Mouse (Mus musculus) hindbrain, embryonic 14.5 days (tissue): Measurements from ENCODE around the gene Ifi203. TPM values are rescaled to one million over a fixed set of nuclear protein-coding genes. Genes with fewer than 3 reads are reported as not detected.
"Not testable (repeated sequence)": the region's sequence is repeated elsewhere in the genome, so short reads cannot be mapped to it uniquely, and the experiment has no call there.

Experiments used
- ATAC-seq: fragments of 200-750 bp; cut with Nextera tagmentation; 2 replicates; pipeline ENCODE4 v1.8.0; 2017; ENCODE audit warnings: moderate number of reproducible peaks, mild to moderate bottlenecking, moderate TSS enrichment, moderate library complexity; ENCODE audit not compliant: low FRiP score
- DNase-seq: peaks from one replicate; pipeline ENCODE4 v3.0.0-alpha.2; 2015; ENCODE audit warnings: low spot score
- H3K27ac ChIP-seq: fragments of 300-500 bp; sonication (generic); 2 replicates; pipeline ENCODE4 v1.5.1; 2014; ENCODE audit warnings: mild to moderate bottlenecking, moderate library complexity
- H3K27me3 ChIP-seq: fragments of 300-500 bp; sonication (generic); 2 replicates; pipeline ENCODE4 v1.6.1; 2014; ENCODE audit warnings: mild to moderate bottlenecking, low read length, mixed read lengths; ENCODE audit not compliant: control insufficient read depth, insufficient read depth
- H3K36me3 ChIP-seq: fragments of 300-500 bp; sonication (generic); replicated peaks from 2 replicates; pipeline ENCODE4 v1.6.1; 2014; ENCODE audit not compliant: control insufficient read depth, insufficient read depth
- H3K4me1 ChIP-seq: fragments of 300-500 bp; sonication (generic); replicated peaks from 2 replicates; pipeline ENCODE4 v1.6.1; 2014; ENCODE audit warnings: antibody characterized with exemption, low read length, mixed read lengths; ENCODE audit not compliant: control insufficient read depth, insufficient read depth
- H3K4me2 ChIP-seq: fragments of 300-500 bp; sonication (generic); replicated peaks from 2 replicates; pipeline ENCODE4 v1.6.1; 2014; ENCODE audit warnings: mild to moderate bottlenecking, moderate library complexity
- H3K4me3 ChIP-seq: fragments of 300-500 bp; sonication (generic); replicated peaks from 2 replicates; pipeline ENCODE4 v1.5.1; 2014; ENCODE audit warnings: mild to moderate bottlenecking, low read length
- H3K9ac ChIP-seq: fragments of 300-500 bp; sonication (generic); 2 replicates; pipeline ENCODE4 v1.6.1; 2014
- H3K9me3 ChIP-seq: fragments of 300-500 bp; sonication (generic); 2 replicates; pipeline ENCODE4 v1.6.1; 2016; ENCODE audit warnings: low read length; ENCODE audit not compliant: control insufficient read depth
- WGBS: fragments of 180-500 bp; shearing (Covaris S2); extraction: QIAGEN DNeasy Blood & Tissue Kit; methylation state at CpG from one replicate; pipeline ENCODE4 v1.1.7; 2014; 5-methylcytosine and 5-hydroxymethylcytosine counted together
- polyA plus RNA-seq: library from polyadenylated mRNA; unstranded; fragments of >200 nt; fragmentation: Nextera tagmentation; extraction: Ambion mirVana; gene quantifications from 2 replicates; pipeline ENCODE4 v1.2.1, GENCODE M21; 2014

Gene Ifi203
- polyA plus RNA-seq, 1 experiment from 2014 or later = 1.2 TPM

DNA sequence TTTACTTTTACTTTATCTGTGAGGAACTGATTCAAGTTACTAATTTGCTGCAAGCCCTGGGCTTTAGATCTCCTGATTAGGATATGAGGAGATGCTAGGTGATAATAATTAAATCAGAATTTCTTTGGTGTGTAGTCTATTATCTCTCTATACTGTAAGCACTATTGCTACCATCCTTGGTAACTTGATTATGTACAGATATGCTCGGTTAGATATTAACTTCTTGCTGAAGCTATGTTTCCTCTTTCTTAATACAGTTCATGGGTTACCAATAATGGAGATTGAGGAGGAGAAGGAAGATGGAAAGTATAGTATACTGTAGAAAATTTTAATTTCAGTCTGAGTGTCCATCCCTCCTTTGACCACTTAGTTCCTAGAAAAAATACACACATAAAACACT is 11.1 kb upstream of the Ifi203 start:
- ATAC-seq = no peak
- no peak for DNase-seq
- no peaks in the 10 kb centered on the region for H3K4me1 ChIP-seq
- H3K36me3 ChIP-seq = no peaks in the 10 kb centered on the region
- 95% methylated on average over 1 of the region's 1 CpGs for WGBS
- H3K27me3 ChIP-seq = no peaks in the 10 kb centered on the region
- H3K4me3 ChIP-seq = no peak overlapping the region
- H3K9ac ChIP-seq = no peak overlapping the region
- H3K27ac ChIP-seq = no peak overlapping the region
- no peaks in the 10 kb centered on the region for H3K9me3 ChIP-seq
- no peak overlapping the region for H3K4me2 ChIP-seq

DNA sequence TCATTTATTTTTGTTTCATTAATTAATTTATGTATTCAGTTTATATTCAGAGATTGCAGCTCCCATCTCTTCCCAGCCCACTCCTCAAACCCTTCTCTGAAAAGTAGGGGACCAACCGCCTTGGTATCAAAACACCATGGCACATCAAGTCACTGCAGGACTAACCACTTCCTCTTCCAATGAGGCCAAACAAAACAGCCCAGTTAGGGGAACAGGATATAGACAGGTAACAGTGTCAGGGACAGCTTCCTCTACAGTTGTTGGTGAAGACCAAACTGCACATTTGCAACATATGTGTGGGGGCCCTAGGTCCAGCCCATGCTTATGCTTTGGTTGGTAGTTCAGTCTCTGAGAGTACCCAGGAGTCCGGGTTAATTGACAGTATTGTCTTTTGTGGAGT is 6.6 kb upstream of the Ifi203 start:
- H3K9ac ChIP-seq, H3K36me3 ChIP-seq, H3K4me2 ChIP-seq, DNase-seq, ATAC-seq, H3K27ac ChIP-seq, H3K27me3 ChIP-seq, H3K9me3 ChIP-seq, H3K4me3 ChIP-seq, H3K4me1 ChIP-seq: not testable (repeated sequence)
- 94% methylated on average over 2 of the region's 2 CpGs for WGBS

DNA sequence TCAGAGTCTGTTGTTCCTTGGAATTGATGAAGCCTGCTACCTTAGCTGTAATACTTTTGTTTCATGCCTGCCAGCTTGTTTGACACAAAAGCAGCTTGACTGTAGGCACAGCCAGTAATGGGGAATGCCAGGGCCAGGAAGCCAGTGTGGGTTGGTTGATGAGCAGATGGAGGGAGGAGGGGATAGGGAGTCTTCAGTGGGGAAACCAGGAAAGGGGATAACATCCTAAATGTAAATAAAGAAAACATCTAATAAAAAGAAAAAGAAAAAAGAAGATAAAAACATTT is 251 bp upstream of the Ifi203 start:
- H3K27me3 ChIP-seq, DNase-seq, H3K9me3 ChIP-seq, H3K4me3 ChIP-seq, ATAC-seq, H3K4me2 ChIP-seq, H3K9ac ChIP-seq, H3K27ac ChIP-seq, H3K36me3 ChIP-seq, H3K4me1 ChIP-seq: not testable (repeated sequence)

DNA sequence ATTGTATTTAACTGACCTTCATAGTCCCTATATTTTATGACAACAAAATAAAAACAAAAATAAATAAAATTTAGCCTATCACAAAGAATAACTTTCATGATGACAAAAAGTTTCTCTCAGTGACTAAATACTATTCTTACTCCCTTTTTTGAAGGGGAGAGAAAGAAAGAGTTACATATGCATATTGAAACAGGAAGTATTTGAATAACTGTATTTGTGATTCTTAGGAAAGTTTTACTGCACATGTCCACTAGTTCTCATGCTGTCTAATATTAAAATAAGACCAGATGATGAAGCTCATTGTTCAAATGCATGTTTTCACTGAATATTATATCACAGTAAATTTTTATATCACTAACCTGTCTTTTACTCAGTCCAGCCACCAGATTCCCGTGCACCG is 950 bp downstream of the Ifi203 start:
- not testable (repeated sequence) for H3K4me2 ChIP-seq, ATAC-seq, H3K4me3 ChIP-seq, H3K36me3 ChIP-seq, H3K27ac ChIP-seq, H3K9me3 ChIP-seq, H3K4me1 ChIP-seq, H3K9ac ChIP-seq, H3K27me3 ChIP-seq, DNase-seq
- WGBS = 96% methylated on average over 2 of the region's 2 CpGs

DNA sequence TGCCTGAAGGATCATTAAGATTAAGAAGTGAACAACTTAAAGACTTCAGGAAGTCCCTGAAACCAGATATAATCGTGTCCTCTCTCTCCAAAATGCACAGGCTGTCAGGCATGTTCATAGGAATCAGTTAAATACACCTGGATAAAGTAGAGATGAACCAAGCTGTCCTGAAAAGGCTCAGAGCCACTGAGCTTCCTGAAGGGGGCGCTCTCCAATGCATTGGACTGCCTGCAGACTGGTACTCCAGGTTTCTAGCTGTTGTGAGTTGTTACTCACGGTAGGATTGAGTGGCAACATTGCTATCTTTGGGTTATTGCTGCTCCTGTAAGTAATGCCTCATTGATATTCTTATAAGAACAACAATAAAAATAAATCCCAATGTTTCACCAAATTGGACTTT is 23.2 kb downstream of the Ifi203 start:
- not testable (repeated sequence) for H3K4me2 ChIP-seq, H3K9me3 ChIP-seq, H3K27ac ChIP-seq, DNase-seq, H3K36me3 ChIP-seq, H3K9ac ChIP-seq, ATAC-seq, H3K27me3 ChIP-seq, H3K4me1 ChIP-seq, H3K4me3 ChIP-seq
- 81% methylated on average over 2 of the region's 3 CpGs for WGBS

DNA sequence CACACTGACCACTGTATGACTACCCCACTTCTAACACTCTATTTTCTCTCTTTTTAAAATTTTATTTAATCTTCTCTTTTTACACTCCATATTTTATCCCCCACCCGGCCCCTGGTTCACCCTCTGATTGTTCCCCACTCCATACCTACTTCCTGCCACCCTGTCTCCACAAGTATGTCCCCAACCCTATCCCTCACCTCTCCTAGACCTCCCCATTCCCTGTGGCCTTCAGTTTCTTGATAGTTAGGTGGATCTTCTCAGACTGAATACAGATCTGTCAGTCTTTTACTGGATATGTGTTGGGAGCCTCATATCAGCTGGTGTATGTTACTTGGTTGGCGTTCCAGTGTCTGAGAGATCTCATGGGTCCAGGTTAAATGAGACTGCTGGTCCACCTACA is 27.9 kb downstream of the Ifi203 start:
- H3K4me1 ChIP-seq = no peaks in the 10 kb centered on the region
- ATAC-seq (no peak), DNase-seq (no peak)
- no peak overlapping the region for H3K4me2 ChIP-seq
- H3K27ac ChIP-seq = no peak overlapping the region
- H3K9ac ChIP-seq = no peak overlapping the region
- H3K36me3 ChIP-seq = no peaks in the 10 kb centered on the region
- no peak overlapping the region for H3K4me3 ChIP-seq
- H3K27me3 ChIP-seq = no peaks in the 10 kb centered on the region
- no peaks in the 10 kb centered on the region for H3K9me3 ChIP-seq
- WGBS = 82% methylated on average over 2 of the region's 2 CpGs

DNA sequence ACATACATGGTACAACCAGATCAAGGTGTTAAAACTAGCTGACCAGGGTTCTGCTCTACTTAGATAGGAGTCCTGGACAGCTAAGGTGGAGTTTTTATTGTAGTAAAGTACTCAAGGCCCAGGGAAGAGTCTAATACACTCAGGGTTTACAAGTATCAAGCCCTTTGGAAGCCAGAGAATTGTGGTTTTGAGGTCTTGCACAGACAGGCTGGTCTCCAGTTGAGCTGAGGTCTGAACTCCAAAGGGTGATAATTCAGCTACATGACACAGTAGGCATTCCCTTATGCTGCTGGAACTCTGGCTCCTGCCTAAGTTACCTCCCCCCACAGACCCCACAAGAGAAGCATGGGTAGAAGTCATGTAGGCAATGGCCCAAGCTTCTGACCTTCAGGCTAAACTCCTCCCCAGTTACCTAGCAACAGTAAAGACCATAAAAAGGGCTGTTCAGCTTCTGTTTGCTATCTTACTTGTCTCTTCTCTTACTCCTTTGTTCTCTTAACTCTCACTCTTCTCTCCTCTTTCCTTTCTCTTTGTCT is 29.1 kb downstream of the Ifi203 start:
- not testable (repeated sequence) for H3K36me3 ChIP-seq, H3K4me3 ChIP-seq, ATAC-seq, H3K27me3 ChIP-seq, H3K4me2 ChIP-seq, H3K27ac ChIP-seq, H3K9me3 ChIP-seq, DNase-seq, H3K9ac ChIP-seq, H3K4me1 ChIP-seq

DNA sequence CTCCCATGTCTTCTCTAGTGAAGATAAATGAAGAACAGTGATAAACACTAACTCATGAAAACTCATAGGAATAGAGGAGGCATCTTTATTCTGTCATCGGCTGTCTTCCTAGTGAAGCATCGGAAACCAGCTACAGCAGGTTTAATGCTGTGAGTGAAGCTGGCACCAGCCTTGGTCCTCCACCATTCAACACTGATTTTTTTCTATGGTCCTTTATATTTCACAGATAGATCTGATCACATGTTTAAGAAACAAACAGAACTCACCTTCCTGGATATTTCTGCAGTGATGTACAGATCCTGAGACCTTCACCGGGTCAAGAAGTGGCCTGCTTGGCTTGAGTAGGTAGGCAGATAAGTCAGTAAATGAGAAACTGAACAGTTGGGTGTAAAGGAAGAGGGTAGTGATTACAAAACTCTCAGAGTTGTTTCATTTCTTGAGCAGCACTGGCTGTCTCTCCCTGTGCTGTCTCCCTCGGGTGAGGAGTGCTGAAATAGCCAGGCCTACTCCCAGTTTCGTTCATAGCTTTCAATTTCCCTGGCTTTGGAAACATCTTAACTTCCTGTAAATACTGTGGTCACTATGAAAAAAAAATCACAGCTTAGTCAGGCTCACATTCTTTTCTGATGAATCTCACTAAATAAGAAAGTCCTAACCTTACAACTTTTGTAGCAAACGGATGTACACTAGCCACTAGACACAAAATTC is 29.8 kb downstream of the Ifi203 start, which contains the start of gene Ifi211:
Gene Ifi211 (minus strand): TSS at position 499 of the 708 bp plus-strand sequence.
- DNase-seq, ATAC-seq, H3K4me1 ChIP-seq, H3K36me3 ChIP-seq, H3K4me2 ChIP-seq, H3K27me3 ChIP-seq, H3K4me3 ChIP-seq, H3K9ac ChIP-seq, H3K9me3 ChIP-seq, H3K27ac ChIP-seq: not testable (repeated sequence)
- 90% methylated on average over 6 of the region's 6 CpGs for WGBS

DNA sequence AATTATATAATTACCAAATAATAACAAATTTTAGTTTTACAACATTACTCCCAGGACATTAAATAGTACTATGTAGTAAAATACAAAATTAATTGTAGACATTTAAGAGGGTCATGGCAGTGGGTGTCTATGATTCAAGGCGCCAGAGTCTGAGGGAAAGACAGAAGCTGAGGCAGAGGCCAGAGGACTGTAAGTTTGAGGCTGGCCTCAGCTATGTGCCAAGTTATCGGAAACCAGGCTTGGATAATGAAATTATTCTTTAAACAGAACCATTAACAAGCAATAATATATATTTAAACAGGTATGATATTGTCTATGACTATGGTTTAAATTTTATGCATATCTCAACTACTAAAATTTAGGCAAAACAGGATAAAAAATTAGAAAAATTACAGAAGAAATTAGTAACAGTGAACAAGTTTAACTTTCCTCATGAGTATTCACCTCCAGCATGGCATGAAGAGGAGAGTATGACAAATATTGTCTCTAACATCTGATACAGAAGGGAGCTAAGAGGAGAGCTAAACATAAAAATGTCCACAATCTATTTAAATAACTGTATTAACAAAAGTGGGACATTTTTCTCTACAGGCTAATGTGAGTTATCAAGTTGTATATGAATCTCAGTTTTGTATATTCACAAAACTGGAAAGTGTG is 30.5 kb downstream of the Ifi203 start:
- Histone ChIP-seq H3K4me3 (no peak overlapping the region), H3K36me3 (no peaks in the 10 kb centered on the region), H3K4me1 (no peaks in the 10 kb centered on the region), H3K9ac (no peak overlapping the region), H3K4me2 (no peak overlapping the region), H3K27me3 (no peaks in the 10 kb centered on the region), H3K27ac (no peak overlapping the region), H3K9me3 (no peaks in the 10 kb centered on the region)
- WGBS = 92% methylated on average over 2 of the region's 2 CpGs
- no peak for DNase-seq
- ATAC-seq = no peak
